Mouse (Mus musculus) gonadal fat pad, adult 2 months (tissue): ENCODE data around the gene Rtbdn. TPM values are rescaled to one million over a fixed set of nuclear protein-coding genes. Genes with fewer than 3 reads are reported as not detected.
"Not testable (repeated sequence)": the region's sequence is repeated elsewhere in the genome, so short reads cannot be mapped to it uniquely, and the experiment has no call there.

ENCODE experiments used
- DNase-seq: peaks from one replicate; pipeline ENCODE4 v3.0.0-alpha.2; 2012; ENCODE audit warnings: low read depth
- polyA plus RNA-seq: library from polyadenylated mRNA; depleted of rRNA; stranded (reverse); fragments of >200 nt; gene quantifications from 2 replicates; pipeline ENCODE4 v1.2.3, GENCODE M21; 2012; rRNA removed

Rtbdn gene
- polyA plus RNA-seq = not detected in 2 replicates

- DNase-seq = no peak
These were observed at the start of gene Rtbdn for GRCm38 (mm10) chr8:84946528-84947240. Rtbdn (plus strand) TSS chr8:84946991.

GRCm38 (mm10) chr8:84901071-84901470 lies 45.7 kb upstream of the Rtbdn start:
- no peak for DNase-seq

- DNase-seq = no peak
These were observed 45.0 kb upstream of the Rtbdn start, which contains the start of gene Klf1 for GRCm38 (mm10) chr8:84901752-84902151. Klf1 (plus strand) TSS chr8:84901928.

GRCm38 (mm10) chr8:84902367-84902919 lies 44.3 kb upstream of the Rtbdn start:
- DNase-seq = no peak

GRCm38 (mm10) chr8:84902920-84903661 lies 43.7 kb upstream of the Rtbdn start:
- DNase-seq = no peak

GRCm38 (mm10) chr8:84904351-84904750 lies 42.4 kb upstream of the Rtbdn start:
- DNase-seq = no peak

- DNase-seq = no peak
These were observed 39.8 kb upstream of the Rtbdn start for GRCm38 (mm10) chr8:84907037-84907436.

GRCm38 (mm10) chr8:84907493-84907892 lies 39.3 kb upstream of the Rtbdn start:
- no peak for DNase-seq

- DNase-seq = not testable (repeated sequence)
These were observed 38.8 kb upstream of the Rtbdn start for GRCm38 (mm10) chr8:84907979-84908378.

- DNase-seq = no peak
These were observed 38.2 kb upstream of the Rtbdn start, which contains the start of gene Dnase2a for GRCm38 (mm10) chr8:84908421-84909161. Dnase2a (plus strand) TSS chr8:84908560.

- no peak for DNase-seq
These were observed 37.5 kb upstream of the Rtbdn start for GRCm38 (mm10) chr8:84909162-84909767.

- DNase-seq = no peak
These were observed 36.8 kb upstream of the Rtbdn start for GRCm38 (mm10) chr8:84909949-84910348.

GRCm38 (mm10) chr8:84910551-84910950 lies 36.2 kb upstream of the Rtbdn start:
- DNase-seq = no peak

GRCm38 (mm10) chr8:84911854-84912253 lies 34.9 kb upstream of the Rtbdn start:
- DNase-seq = no peak

GRCm38 (mm10) chr8:84912391-84912790 lies 34.4 kb upstream of the Rtbdn start:
- DNase-seq = no peak

GRCm38 (mm10) chr8:84912895-84913501 lies 33.8 kb upstream of the Rtbdn start:
- DNase-seq = no peak

- no peak for DNase-seq
These were observed 33.3 kb upstream of the Rtbdn start for GRCm38 (mm10) chr8:84913502-84913900.

GRCm38 (mm10) chr8:84913960-84914359 lies 32.8 kb upstream of the Rtbdn start:
- DNase-seq = no peak

GRCm38 (mm10) chr8:84915269-84915668 lies 31.5 kb upstream of the Rtbdn start:
- no peak for DNase-seq

- DNase-seq = no peak
These were observed 29.0 kb upstream of the Rtbdn start for GRCm38 (mm10) chr8:84917781-84918180.

GRCm38 (mm10) chr8:84918646-84919045 lies 28.1 kb upstream of the Rtbdn start:
- DNase-seq = no peak
